Mouse (Mus musculus) bone marrow, adult 2 months (tissue): ENCODE results near the gene Atp7a. TPM values are rescaled to one million over a fixed set of nuclear protein-coding genes. Genes with fewer than 3 reads are reported as not detected.
A peak's percentile ranks its signal among the peaks of the same experiment; 100 is the strongest.

Experiments
- H3K27ac ChIP-seq: fragments of 200-500 bp; 2 replicates; pipeline ENCODE4 v1.5.1; 2012; ENCODE audit warnings: low read depth, mild to moderate bottlenecking, control low read depth, inconsistent platforms, low read length; ENCODE audit not compliant: control insufficient read depth, poor library complexity, insufficient read depth
- H3K4me1 ChIP-seq: fragments of 200-500 bp; 2 replicates; pipeline ENCODE4 v1.6.1; 2011; ENCODE audit warnings: low read length; ENCODE audit not compliant: control insufficient read depth, insufficient read depth
- H3K4me3 ChIP-seq: fragments of 200-500 bp; replicated peaks from 2 replicates; pipeline ENCODE3; 2011; ENCODE audit warnings: mild to moderate bottlenecking, low read depth, low read length, control low read depth; ENCODE audit not compliant: control insufficient read depth
- CTCF ChIP-seq: fragments of 200-500 bp; IDR thresholded peaks from 2 replicates; pipeline ENCODE4 v1.5.1; 2011; ENCODE audit warnings: low read length, control low read depth; ENCODE audit not compliant: control insufficient read depth, insufficient read depth
- POLR2A ChIP-seq: fragments of 200-500 bp; IDR thresholded peaks from 2 replicates; pipeline ENCODE4 v1.6.1; 2011; ENCODE audit warnings: low read depth, mild to moderate bottlenecking, control low read depth, low read length, borderline replicate concordance; ENCODE audit not compliant: control insufficient read depth
- WGBS: fragments of 180-500 bp; shearing (Covaris S2); methylation state at CpG from one replicate; pipeline ENCODE4 v1.1.7; 2018; 5-methylcytosine and 5-hydroxymethylcytosine counted together
- polyA plus RNA-seq: library from polyadenylated mRNA; stranded (reverse); fragments of >200 nt; gene quantifications from 2 replicates; pipeline ENCODE4 v1.2.4, GENCODE M21; 2011; ENCODE audit warnings: low replicate concordance; ENCODE audit not compliant: missing spikeins, insufficient read depth, insufficient read length

The Atp7a gene
- polyA plus RNA-seq, 1 experiment, result 5.5 TPM

GRCm38 (mm10) chrX:106105464-106105863 lies 78.4 kb downstream of the Atp7a start:
- Histone ChIP-seq H3K27ac (no peak overlapping the region), H3K4me3 (no peak overlapping the region), H3K4me1 (no peaks in the 10 kb centered on the region)
- WGBS, result 61% methylated on average over 2 of the region's 2 CpGs
- TF ChIP-seq POLR2A (no peak), CTCF (peak; percentile 37; the same call in 1 of the 2 replicates)

- TF ChIP-seq POLR2A, result no peak
- no peak for TF ChIP-seq CTCF
- no peak overlapping the region for H3K4me3 ChIP-seq
- H3K4me1 ChIP-seq, result no peaks in the 10 kb centered on the region
- no peak overlapping the region for H3K27ac ChIP-seq
- WGBS, result 43% methylated on average over 4 of the region's 4 CpGs
Observed at GRCm38 (mm10) chrX:106113881-106114280, 86.8 kb downstream of the Atp7a start.

- 94% methylated on average over 1 of the region's 1 CpGs for WGBS
Observed at GRCm38 (mm10) chrX:106114674-106115073, 87.6 kb downstream of the Atp7a start.

GRCm38 (mm10) chrX:106122823-106123222 lies 95.7 kb downstream of the Atp7a start:
- 74% methylated on average over 2 of the region's 2 CpGs for WGBS

More at GRCm38 (mm10) chrX:106114674-106115073, 87.6 kb downstream of the Atp7a start:
- H3K4me1 ChIP-seq, result no peaks in the 10 kb centered on the region
- no peak overlapping the region for H3K27ac ChIP-seq
- no peak overlapping the region for H3K4me3 ChIP-seq
- TF ChIP-seq POLR2A, result no peak
- no peak for TF ChIP-seq CTCF

GRCm38 (mm10) chrX:106128283-106128682 lies 101.2 kb downstream of the Atp7a start:
- TF ChIP-seq CTCF (no peak), POLR2A (no peak)
- Histone ChIP-seq H3K4me3 (no peak overlapping the region), H3K27ac (no peak overlapping the region), H3K4me1 (no peaks in the 10 kb centered on the region; the same call in 1 of the 2 replicates)
- 92% methylated on average over 6 of the region's 6 CpGs for WGBS

More at GRCm38 (mm10) chrX:106122823-106123222, 95.7 kb downstream of the Atp7a start:
- no peak for TF ChIP-seq CTCF
- no peak for TF ChIP-seq POLR2A
- no peak overlapping the region for H3K4me3 ChIP-seq
- H3K27ac ChIP-seq, result no peak overlapping the region
- H3K4me1 ChIP-seq, result no peaks in the 10 kb centered on the region

- WGBS, result 72% methylated on average over 4 of the region's 4 CpGs
- Histone ChIP-seq H3K4me1 (no peaks in the 10 kb centered on the region; the same call in 1 of the 2 replicates), H3K27ac (no peak overlapping the region), H3K4me3 (no peak overlapping the region)
- no peak for TF ChIP-seq CTCF
- TF ChIP-seq POLR2A, result no peak
Observed at GRCm38 (mm10) chrX:106129877-106130276, 102.8 kb downstream of the Atp7a start.

GRCm38 (mm10) chrX:106134916-106135315 lies 107.8 kb downstream of the Atp7a start:
- TF ChIP-seq CTCF, result no peak
- TF ChIP-seq POLR2A, result no peak
- Histone ChIP-seq H3K27ac (peak overlapping the region; percentile 82), H3K4me3 (peak overlapping the region; percentile 2), H3K4me1 (peaks cover 6% of the 10 kb centered on the region)
- WGBS, result 19% methylated on average over 3 of the region's 3 CpGs

GRCm38 (mm10) chrX:106135484-106135883 lies 108.4 kb downstream of the Atp7a start:
- Histone ChIP-seq H3K27ac (no peak overlapping the region; the same call in 1 of the 2 replicates), H3K4me1 (peaks cover 6% of the 10 kb centered on the region), H3K4me3 (no peak overlapping the region)
- TF ChIP-seq CTCF (no peak), POLR2A (no peak)
- WGBS, result 61% methylated on average over 4 of the region's 4 CpGs
